Mouse (Mus musculus) erythroblast, embryonic 14.5 days (primary cell): Measurements from ENCODE around the gene Med15.

ENCODE experiments used
- GATA1 ChIP-seq: IDR thresholded peaks from 2 replicates; pipeline ENCODE4 v1.6.1; 2012; ENCODE audit warnings: low read length, inconsistent platforms, mixed read lengths
- TAL1 ChIP-seq: IDR thresholded peaks from 3 replicates; pipeline ENCODE4 v1.6.1; 2012; ENCODE audit warnings: low read length, inconsistent platforms, mixed read lengths

- no peak for TF ChIP-seq GATA1
- no peak for TF ChIP-seq TAL1
Measured at GRCm38 (mm10) chr16:17758902-17759301, 26.2 kb upstream of the Med15 start.
